Mouse (Mus musculus): ENCODE measurements around the gene Fam13c.

DNA sequence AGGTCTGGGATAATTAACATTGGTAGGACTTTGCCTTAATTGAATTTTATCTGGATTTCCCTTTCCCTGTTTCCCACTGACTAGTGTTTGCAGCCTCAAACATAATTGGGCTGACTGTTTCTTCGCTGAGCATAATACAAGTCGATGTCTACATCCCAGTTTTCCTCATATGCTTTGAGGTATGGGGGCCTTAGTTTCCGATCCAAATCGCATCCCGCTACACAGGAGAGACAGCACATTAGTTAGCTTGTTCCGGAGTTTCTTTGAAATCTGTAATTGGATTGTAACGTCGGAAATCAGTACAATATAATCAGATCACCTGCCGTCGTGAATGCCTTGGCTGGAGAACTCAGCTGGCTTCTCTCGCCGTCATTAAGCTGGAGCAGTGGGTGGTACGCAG is 59.0 kb downstream of the Fam13c start:
- TF ChIP-seq CTCF (IDR thresholded peaks at IDR 0.05; ENCODE audit: borderline replicate concordance, control insufficient read depth, extremely low read depth, insufficient read depth, low read length, poor library complexity) = no peak
- TF ChIP-seq POLR2A (IDR thresholded peaks at IDR 0.05; ENCODE audit: control insufficient read depth, extremely low read depth, insufficient read depth, low read length, poor library complexity) = no peak
